Mouse (Mus musculus): ENCODE results near the gene Ptprd.

- TF ChIP-seq ZNF384 (IDR thresholded peaks at IDR 0.05; ENCODE audit: low read depth, low read length) (no peak), MAFK (IDR thresholded peaks at IDR 0.05; ENCODE audit: insufficient read depth, low read depth, low read length) (no peak), CHD2 (IDR thresholded peaks at IDR 0.05; ENCODE audit: low read depth, low read length) (no peak), HCFC1 (IDR thresholded peaks at IDR 0.05; ENCODE audit: borderline replicate concordance, insufficient read depth, low read length) (no peak)
These were observed 1759.5 kb downstream of the Ptprd start for GRCm38 (mm10) chr4:76452286-76452685.
